Mouse (Mus musculus): ENCODE results near the gene Rac1.

GRCm38 (mm10) chr5:143567258-143567670, 39.4 kb upstream of the Rac1 start:
- no peak for TF ChIP-seq CTCF (IDR thresholded peaks at IDR 0.05; ENCODE audit: insufficient read depth, low read length)
- no peak for TF ChIP-seq POLR2A (IDR thresholded peaks at IDR 0.05; ENCODE audit: borderline replicate concordance, extremely low read depth, low read depth, low read length)
